ENCODE assay signal across 8 mouse cellular contexts in the genomic region with DNA sequence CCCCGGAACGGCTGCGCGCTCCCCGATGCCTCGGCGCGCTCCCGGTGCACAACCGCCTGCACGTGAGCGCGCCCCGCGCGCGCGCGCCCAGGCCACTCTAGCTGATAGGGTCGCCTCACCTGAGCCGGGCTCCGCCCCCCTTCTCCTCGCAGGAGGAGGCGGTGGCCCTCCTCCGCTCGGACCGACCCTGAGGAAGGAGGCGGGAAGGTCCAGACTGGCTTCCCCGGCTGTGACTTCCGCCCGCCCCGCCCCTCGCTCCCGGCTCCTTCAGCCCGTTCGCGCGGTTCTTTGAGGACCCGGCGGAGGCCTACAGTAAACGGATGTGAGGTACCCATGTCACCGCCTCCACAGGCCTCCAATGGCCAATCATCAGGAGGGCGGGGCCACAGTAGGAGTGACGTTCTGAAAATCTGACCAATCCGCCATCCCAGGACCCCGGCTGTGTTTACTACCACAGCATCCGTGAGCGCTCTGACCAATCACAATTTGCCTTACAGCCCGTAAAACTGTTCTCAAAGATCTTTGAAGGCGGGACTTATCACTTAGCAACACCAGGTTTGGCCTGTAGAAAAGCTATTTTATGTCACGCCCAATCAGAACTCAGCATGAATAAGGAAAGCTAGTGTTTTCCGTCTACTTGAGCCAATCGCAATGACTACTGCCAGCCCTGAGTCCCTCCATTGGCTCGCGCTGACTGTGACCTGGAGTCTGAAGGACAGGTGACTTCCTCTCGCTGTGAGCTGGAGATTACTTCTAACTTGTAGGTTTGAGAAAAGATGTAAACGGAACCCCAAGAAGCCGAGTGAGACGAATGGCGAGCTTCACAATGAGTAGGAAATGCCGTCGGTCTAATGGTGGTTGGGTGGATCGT. TPM values are rescaled to one million over a fixed set of nuclear protein-coding genes. Genes with fewer than 3 reads are reported as not detected.
A peak's percentile ranks its signal among the peaks of the same experiment; 100 is the strongest.
DNase-seq lines count a peak whose midpoint lies in the region; ATAC-seq lines count a peak whose summit lies in the region.

A gene (minus strand): TSS at position 308 of the 871 bp plus-strand sequence.

- H3K36me3 ChIP-seq in hindbrain, embryonic 16.5 days (ENCODE audit: control insufficient read depth, insufficient read depth, low read length): no peaks in the 10 kb centered on the region
- no peaks in the 10 kb centered on the region for H3K36me3 ChIP-seq in macrophage (ENCODE audit: inconsistent target)

- DNase-seq in WW6 (ENCODE audit: low read depth, low spot score): peak; percentile 99
- DNase-seq in cerebellum, postnatal 4 days (ENCODE audit: low spot score in 2 of 2): peak; percentile 97 to 98
- DNase-seq in gastrocnemius, adult 18-20 months (ENCODE audit: low spot score): peak; percentile 100
- peak; percentile 99 to 100 for DNase-seq in left cerebral cortex, adult 18-20 months (ENCODE audit: low spot score in 2 of 2)
- peak; percentile 100 for DNase-seq in right cerebral cortex, adult 18-20 months
- DNase-seq in urinary bladder, postnatal 10 days (ENCODE audit: low spot score): peak; percentile 93

- H3K4me1 ChIP-seq in hindbrain, embryonic 16.5 days (ENCODE audit: control insufficient read depth, insufficient read depth, low read depth, low read length): peaks cover 23% of the 10 kb centered on the region

- no peaks in the 10 kb centered on the region for H3K9me3 ChIP-seq in hindbrain, embryonic 16.5 days (ENCODE audit: control insufficient read depth, low read length)

- peaks cover 40% of the 10 kb centered on the region for H3K79me2 ChIP-seq in macrophage (ENCODE audit: inconsistent target)

- peak; percentile 99 for ATAC-seq in hindbrain, embryonic 16.5 days

- under 1% methylated on average over 61 of the region's 63 CpGs for WGBS in hindbrain, embryonic 16.5 days
- under 1% methylated on average over 59 of the region's 63 CpGs for WGBS in macrophage (ENCODE audit: missing documents)

- H3K9ac ChIP-seq in hindbrain, embryonic 16.5 days (ENCODE audit: low read depth, low read length): peak within 1 kb of the TSS; percentile 87

- peak within 1 kb of the TSS; percentile 92 for H3K27ac ChIP-seq in hindbrain, embryonic 16.5 days (ENCODE audit: low read depth, low read length)
- H3K27ac ChIP-seq in macrophage: peak within 1 kb of the TSS; percentile 76

- peak within 1 kb of the TSS; percentile 88 for H3K4me3 ChIP-seq in hindbrain, embryonic 16.5 days (ENCODE audit: low read length)
- H3K4me3 ChIP-seq in macrophage (ENCODE audit: inconsistent target): peak within 1 kb of the TSS; percentile 85

- peak within 1 kb of the TSS; percentile 85 for H3K4me2 ChIP-seq in hindbrain, embryonic 16.5 days (ENCODE audit: low read length)

- H3K27me3 ChIP-seq in hindbrain, embryonic 16.5 days (replicated peaks; ENCODE audit: control insufficient read depth, insufficient read depth, low read length): no peaks in the 10 kb centered on the region

RNA-seq across cellular contexts. Expression of the gene that starts here (rescaled TPM):
- 1 to 10 TPM; 2.0 to 2.3 TPM for total RNA-seq in gastrocnemius, adult 18-20 months (2021)
- 36.8 and 39.3 TPM in 2 replicates for polyA plus RNA-seq in hindbrain, embryonic 16.5 days (2015; fragmentation: Nextera tagmentation; extraction: Ambion mirVana)
- total RNA-seq in left cerebral cortex, adult 18-20 months (2021): 1 to 10 TPM; 8.4 to 8.7 TPM
- total RNA-seq in macrophage (2018; cell fraction: chromatin; rRNA removed): 100 to 1,000 TPM in 1 of 26 experiments, 10 to 100 TPM in 25; 12.9 to 135 (median 50.6) TPM
- total RNA-seq in macrophage (2018; cell fraction: cytosol; rRNA removed): 10 to 100 TPM in 17 of 26 experiments, 1 to 10 TPM in 9; 5.0 to 33.8 (median 10.9) TPM
- total RNA-seq in macrophage (2018; cell fraction: nucleus; rRNA removed): 100 to 1,000 TPM in 1 of 26 experiments, 10 to 100 TPM in 25; 16.5 to 107 (median 46.9) TPM
- polyA plus RNA-seq in macrophage (2018): 4.9 to 12.1 TPM (median 5.8 TPM) in 3 replicates

Comparison
In these comparisons a context has a peak if more than half of its experiments do, and no peak if none do; other contexts are left out.
1. Peak in every context shown above with its lines: DNase-seq, ATAC-seq, H3K4me3 ChIP-seq and H3K27ac ChIP-seq.